Mouse (Mus musculus): ENCODE results near the gene Snrpa.

- TF ChIP-seq GATA1 (IDR thresholded peaks at IDR 0.05; ENCODE audit: borderline replicate concordance, low read length) (no peak), FLI1 (IDR thresholded peaks at IDR 0.05; ENCODE audit: low read length) (no peak)
Observed at GRCm38 (mm10) chr7:27165007-27165655, 30.9 kb downstream of the Snrpa start.
